Mouse (Mus musculus): ENCODE data around the gene Dis3.
"Not testable (repeated sequence)": the region's sequence is repeated elsewhere in the genome, so short reads cannot be mapped to it uniquely, and the experiment has no call there.

The Dis3 gene

DNA sequence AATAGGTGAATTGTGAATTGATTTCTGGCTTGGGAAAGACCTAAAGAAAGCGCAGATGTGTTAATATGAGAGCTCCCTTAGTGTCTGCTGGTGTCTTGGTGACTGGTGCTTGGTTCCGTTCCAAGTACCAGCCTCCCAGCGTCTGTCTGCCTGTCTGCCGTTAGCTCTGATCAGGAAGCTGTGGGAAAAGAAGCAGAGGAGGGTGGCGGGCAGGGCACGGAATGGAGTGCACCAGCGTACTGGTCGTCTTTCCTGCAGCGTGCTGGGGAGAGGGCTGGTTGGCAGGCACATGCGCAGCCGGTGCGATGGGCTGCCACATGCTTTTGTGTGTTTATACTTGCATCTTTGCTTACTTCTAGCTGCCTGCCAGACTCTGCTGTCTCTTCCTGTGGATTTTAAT lies 39.0 kb downstream of the Dis3 start:
- DNase-seq (ENCODE audit: low read depth), result no peak

DNA sequence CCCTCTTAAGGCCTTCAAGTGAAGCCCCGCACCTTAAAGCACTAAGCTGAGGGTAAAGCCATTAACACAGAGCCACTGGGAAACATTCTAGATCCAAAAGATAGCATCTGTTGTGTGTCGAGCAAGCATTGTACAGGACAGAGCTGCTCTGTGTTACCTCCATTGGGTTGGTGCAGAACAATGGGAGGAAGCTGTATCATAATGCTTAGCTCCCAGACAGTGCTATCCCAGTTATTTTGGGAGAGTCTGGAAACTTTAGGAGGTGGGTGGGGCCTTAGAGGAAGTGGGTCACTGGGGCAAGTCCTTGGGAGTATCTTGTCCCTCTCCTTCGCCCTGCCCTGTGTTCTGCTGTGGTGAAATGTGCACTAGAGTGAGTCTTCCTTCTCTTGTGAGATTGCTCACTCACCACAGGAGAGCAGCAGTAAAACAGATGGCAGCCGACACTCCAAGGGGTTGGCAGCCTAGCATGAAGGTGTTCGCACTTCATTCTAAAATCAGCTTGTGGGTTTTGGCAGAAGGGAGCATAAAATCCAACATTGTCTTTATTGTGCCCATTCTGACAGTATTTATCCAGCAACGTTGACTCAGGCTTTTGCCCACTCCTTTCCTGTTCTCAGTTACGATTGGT lies 40.5 kb downstream of the Dis3 start:
- no peak for DNase-seq (ENCODE audit: low read depth)

DNA sequence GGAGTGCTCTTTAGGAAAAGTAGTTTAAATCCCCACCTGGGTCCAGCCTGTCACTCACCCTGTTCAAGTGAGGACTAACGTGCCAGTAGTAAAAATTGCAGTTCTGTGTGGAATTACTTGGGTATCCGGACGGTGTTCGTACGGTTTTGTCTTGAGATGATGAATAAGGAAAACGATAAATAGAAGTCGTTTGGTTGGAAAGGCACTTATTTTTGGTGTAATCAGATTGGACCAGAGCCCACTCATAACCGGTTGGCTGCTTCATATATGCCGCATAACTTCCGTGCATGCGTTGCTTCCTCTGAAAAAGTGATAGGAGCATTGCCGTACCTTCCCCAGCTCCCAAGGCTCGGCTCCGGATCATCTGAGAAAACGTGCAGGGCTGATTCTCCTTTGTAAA lies 52.8 kb downstream of the Dis3 start:
- DNase-seq (ENCODE audit: low read depth), result peak; percentile 40

- peak; percentile 96 for DNase-seq (ENCODE audit: low read depth)
Observed at GRCm38 (mm10) chr14:99046031-99046781, 53.4 kb downstream of the Dis3 start, which contains the start of the genes Mzt1 and Bora. Gene Mzt1 (minus strand): TSS chr14:99046134. Gene Bora (plus strand): TSS chr14:99046222.

DNA sequence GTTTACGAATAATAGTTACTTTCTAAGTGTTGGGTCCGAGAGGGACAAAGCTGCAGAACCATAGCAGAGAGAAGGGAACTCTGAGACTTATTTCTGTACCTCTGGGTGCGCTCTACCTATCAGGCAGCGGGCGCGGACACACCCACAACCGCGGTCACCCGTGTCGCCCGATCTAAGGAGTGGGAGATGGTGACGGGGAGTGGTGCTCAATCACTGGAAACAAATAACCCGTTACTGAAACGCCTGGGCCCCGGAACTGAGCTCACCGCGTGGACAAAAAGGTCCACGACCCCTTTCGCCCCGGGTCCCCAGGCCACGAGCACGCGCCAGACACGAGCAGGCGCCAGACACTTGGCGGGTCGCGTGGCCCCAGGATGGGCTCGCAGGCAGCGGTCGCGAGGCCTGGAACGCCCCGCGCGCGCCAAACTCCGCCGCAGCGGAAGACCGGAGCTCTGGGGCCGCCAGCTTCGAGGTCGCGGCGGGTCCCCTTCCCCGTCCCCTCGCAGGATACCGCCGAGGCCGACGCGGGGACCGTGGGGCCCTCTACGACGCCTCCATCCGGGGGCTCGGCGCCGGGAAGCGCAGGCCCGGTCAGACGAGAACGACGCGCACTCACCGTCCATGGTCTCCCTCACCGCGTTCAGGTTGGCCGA lies 54.1 kb downstream of the Dis3 start:
- DNase-seq (ENCODE audit: low read depth), result peak; percentile 22

- no peak for DNase-seq (ENCODE audit: low read depth)
Observed at GRCm38 (mm10) chr14:99044718-99045117, 54.9 kb downstream of the Dis3 start.

GRCm38 (mm10) chr14:99044096-99044495 lies 55.5 kb downstream of the Dis3 start:
- DNase-seq (ENCODE audit: low read depth), result no peak

- DNase-seq (ENCODE audit: low read depth), result no peak
Observed at GRCm38 (mm10) chr14:99043499-99043898, 56.1 kb downstream of the Dis3 start.

GRCm38 (mm10) chr14:99041416-99041815 lies 58.2 kb downstream of the Dis3 start:
- DNase-seq (ENCODE audit: low read depth), result no peak

DNA sequence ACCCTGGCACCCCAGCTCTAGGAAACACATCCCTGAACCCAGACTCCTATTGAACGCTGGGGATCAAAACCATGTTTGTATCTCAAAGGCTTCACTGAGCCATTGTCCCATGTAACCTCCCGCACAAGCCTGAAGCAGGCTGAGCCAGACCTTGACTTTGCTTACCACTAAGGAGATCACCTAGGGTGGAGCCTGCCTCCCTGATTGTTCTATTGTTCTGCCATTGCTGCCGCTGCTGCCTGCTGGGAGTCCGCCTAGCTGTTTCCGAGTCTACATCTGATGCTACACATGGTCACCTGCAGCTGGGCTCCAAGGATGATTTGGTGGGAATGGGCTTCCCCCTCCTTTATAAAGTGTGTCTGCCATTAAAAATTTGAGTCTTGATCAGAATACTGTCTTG lies 60.3 kb downstream of the Dis3 start:
- DNase-seq (ENCODE audit: low read depth), result not testable (repeated sequence)

GRCm38 (mm10) chr14:99037703-99038102 lies 61.9 kb downstream of the Dis3 start:
- no peak for DNase-seq (ENCODE audit: low read depth)

GRCm38 (mm10) chr14:99036039-99036438 lies 63.5 kb downstream of the Dis3 start:
- DNase-seq (ENCODE audit: low read depth), result no peak

DNA sequence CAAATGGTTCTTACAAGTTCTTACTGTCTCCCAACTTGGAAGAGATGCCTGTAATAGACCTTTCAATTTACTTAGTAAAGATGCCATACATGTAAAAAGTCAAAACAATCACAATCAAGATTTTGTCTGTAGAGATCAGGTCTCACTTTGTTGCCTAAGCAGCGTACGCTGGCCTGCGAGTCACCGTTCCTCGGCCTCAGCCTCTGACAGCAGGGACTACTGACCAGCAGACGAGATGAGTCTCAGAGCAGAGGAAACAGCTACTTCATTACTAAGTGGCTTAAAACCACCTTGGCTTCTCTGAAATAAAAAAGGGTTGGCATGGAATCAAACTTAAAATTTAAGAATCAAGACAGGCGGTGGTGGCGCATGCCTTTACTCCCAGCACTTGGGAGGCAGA lies 64.7 kb downstream of the Dis3 start:
- DNase-seq (ENCODE audit: low read depth), result not testable (repeated sequence)

- DNase-seq (ENCODE audit: low read depth), result no peak
Observed at GRCm38 (mm10) chr14:99032596-99032995, 67.0 kb downstream of the Dis3 start.

DNA sequence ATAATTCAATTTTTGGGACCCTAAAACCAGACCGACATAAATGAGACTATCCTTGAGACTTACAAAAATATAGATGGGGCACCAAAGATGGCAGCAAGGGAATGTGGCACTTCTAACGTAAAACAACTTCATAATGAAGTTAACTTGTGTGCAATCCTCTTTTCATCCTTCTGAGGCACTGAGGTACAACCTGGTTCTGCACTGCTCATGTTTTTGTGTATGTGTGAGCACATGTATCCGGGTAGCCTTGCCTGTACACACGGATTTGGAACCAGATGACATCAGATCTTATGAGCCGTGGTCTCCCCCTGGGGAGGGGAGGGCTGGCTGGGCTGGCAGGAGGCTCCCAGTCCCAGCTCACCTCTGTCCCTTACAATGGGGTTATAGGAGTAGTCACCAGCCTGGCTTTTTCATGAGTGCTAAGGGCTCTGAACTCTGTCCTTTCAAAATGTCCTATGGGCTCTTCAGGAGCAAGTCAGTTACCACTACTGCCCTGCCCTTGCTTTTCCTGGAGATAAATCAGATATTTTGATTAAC lies 68.2 kb downstream of the Dis3 start:
- no peak for DNase-seq (ENCODE audit: low read depth)

- DNase-seq (ENCODE audit: low read depth), result no peak
Observed at GRCm38 (mm10) chr14:99029987-99030386, 69.6 kb downstream of the Dis3 start.

Measured in NIH3T3 (cell line).